Mouse (Mus musculus) E14TG2a.4 (cell line): ENCODE measurements around the gene D17Wsu92e.
A peak's percentile ranks its signal among the peaks of the same experiment; 100 is the strongest.

ENCODE experiments used
- H3K27me3 ChIP-seq: 2 replicates; pipeline ENCODE4 v1.6.1; 2014; ENCODE audit warnings: low read length, control low read depth; ENCODE audit not compliant: insufficient read depth
- H3K36me3 ChIP-seq: 2 replicates; pipeline ENCODE4 v1.6.1; 2014; ENCODE audit warnings: low read length, control low read depth; ENCODE audit not compliant: insufficient read depth
- H3K4me1 ChIP-seq: replicated peaks from 2 replicates; pipeline ENCODE4 v1.6.1; 2014; ENCODE audit warnings: low read depth, low read length, control low read depth
- H3K4me3 ChIP-seq: replicated peaks from 2 replicates; pipeline ENCODE4 v1.5.1; 2014; ENCODE audit warnings: mild to moderate bottlenecking, low read length
- H3K9me3 ChIP-seq: 2 replicates; pipeline ENCODE4 v1.6.1; 2014; ENCODE audit warnings: low read length, control low read depth
- CTCF ChIP-seq: conservative IDR thresholded peaks from 2 replicates; pipeline ENCODE4 v1.5.1; 2014; ENCODE audit warnings: low read length
- NANOG ChIP-seq: IDR thresholded peaks from 2 replicates; pipeline ENCODE4 v1.6.1; 2014; ENCODE audit warnings: borderline replicate concordance, low read length, mixed read lengths
- POU5F1 ChIP-seq: IDR thresholded peaks from 2 replicates; pipeline ENCODE4 v1.6.1; 2014; ENCODE audit warnings: low read length, borderline replicate concordance

The D17Wsu92e gene

GRCm38 (mm10) chr17:27797341-27797872 lies 23.0 kb downstream of the D17Wsu92e start:
- Histone ChIP-seq H3K27me3 (no peaks in the 10 kb centered on the region), H3K36me3 (peaks cover 29% of the 10 kb centered on the region), H3K9me3 (no peaks in the 10 kb centered on the region), H3K4me3 (peak overlapping the region; percentile 43; the same call in 1 of the 2 replicates), H3K4me1 (peaks cover 87% of the 10 kb centered on the region)
- TF ChIP-seq POU5F1 (no peak), NANOG (no peak), CTCF (no peak)

- peaks cover 31% of the 10 kb centered on the region for H3K36me3 ChIP-seq
Measured at GRCm38 (mm10) chr17:27796780-27797179, 23.7 kb downstream of the D17Wsu92e start.

GRCm38 (mm10) chr17:27793144-27793543 lies 27.3 kb downstream of the D17Wsu92e start:
- H3K4me3 ChIP-seq, result no peak overlapping the region
- no peaks in the 10 kb centered on the region for H3K9me3 ChIP-seq
- H3K27me3 ChIP-seq, result no peaks in the 10 kb centered on the region
- peaks cover 72% of the 10 kb centered on the region for H3K4me1 ChIP-seq
- TF ChIP-seq POU5F1, result no peak
- TF ChIP-seq CTCF, result no peak
- TF ChIP-seq NANOG, result no peak
- H3K36me3 ChIP-seq, result peaks cover 54% of the 10 kb centered on the region

More at GRCm38 (mm10) chr17:27796780-27797179, 23.7 kb downstream of the D17Wsu92e start:
- Histone ChIP-seq H3K27me3 (no peaks in the 10 kb centered on the region), H3K4me3 (no peak overlapping the region), H3K4me1 (peaks cover 81% of the 10 kb centered on the region), H3K9me3 (no peaks in the 10 kb centered on the region)
- TF ChIP-seq CTCF, result no peak
- TF ChIP-seq POU5F1, result no peak
- no peak for TF ChIP-seq NANOG

- Histone ChIP-seq H3K27me3 (no peaks in the 10 kb centered on the region), H3K4me3 (no peak overlapping the region), H3K9me3 (no peaks in the 10 kb centered on the region), H3K36me3 (peaks cover 56% of the 10 kb centered on the region), H3K4me1 (peaks cover 66% of the 10 kb centered on the region)
- TF ChIP-seq CTCF, result no peak
- no peak for TF ChIP-seq POU5F1
- TF ChIP-seq NANOG, result no peak
Measured at GRCm38 (mm10) chr17:27792516-27792915, 27.9 kb downstream of the D17Wsu92e start.

- Histone ChIP-seq H3K4me1 (peaks cover 56% of the 10 kb centered on the region), H3K36me3 (peaks cover 56% of the 10 kb centered on the region), H3K4me3 (no peak overlapping the region), H3K27me3 (no peaks in the 10 kb centered on the region), H3K9me3 (no peaks in the 10 kb centered on the region)
- TF ChIP-seq CTCF, result no peak
Measured at GRCm38 (mm10) chr17:27791556-27791955, 28.9 kb downstream of the D17Wsu92e start.

GRCm38 (mm10) chr17:27790976-27791375 lies 29.5 kb downstream of the D17Wsu92e start:
- no peaks in the 10 kb centered on the region for H3K9me3 ChIP-seq
- H3K36me3 ChIP-seq, result peaks cover 57% of the 10 kb centered on the region
- peaks cover 54% of the 10 kb centered on the region for H3K4me1 ChIP-seq
- TF ChIP-seq NANOG (no peak), POU5F1 (no peak), CTCF (no peak)
- no peaks in the 10 kb centered on the region for H3K27me3 ChIP-seq
- H3K4me3 ChIP-seq, result no peak overlapping the region

- Histone ChIP-seq H3K27me3 (no peaks in the 10 kb centered on the region), H3K9me3 (no peaks in the 10 kb centered on the region), H3K36me3 (peaks cover 64% of the 10 kb centered on the region), H3K4me1 (peaks cover 48% of the 10 kb centered on the region), H3K4me3 (no peak overlapping the region)
- TF ChIP-seq CTCF (no peak), POU5F1 (no peak), NANOG (no peak)
Measured at GRCm38 (mm10) chr17:27790015-27790414, 30.4 kb downstream of the D17Wsu92e start.

GRCm38 (mm10) chr17:27788456-27789172 lies 31.8 kb downstream of the D17Wsu92e start:
- Histone ChIP-seq H3K4me1 (peaks cover 44% of the 10 kb centered on the region), H3K9me3 (no peaks in the 10 kb centered on the region), H3K4me3 (no peak overlapping the region), H3K36me3 (peaks cover 70% of the 10 kb centered on the region), H3K27me3 (no peaks in the 10 kb centered on the region)
- TF ChIP-seq POU5F1, result no peak
- no peak for TF ChIP-seq CTCF
- TF ChIP-seq NANOG, result no peak
